Mouse (Mus musculus): Measurements from ENCODE around the gene Krtap4-6. TPM values are rescaled to one million over a fixed set of nuclear protein-coding genes. Genes with fewer than 3 reads are reported as not detected.
A peak's percentile ranks its signal among the peaks of the same experiment; 100 is the strongest.
"Not testable (repeated sequence)": the region's sequence is repeated elsewhere in the genome, so short reads cannot be mapped to it uniquely, and the experiment has no call there.

Gene Krtap4-6
- polyA plus RNA-seq, 2 experiments = not detected

DNA sequence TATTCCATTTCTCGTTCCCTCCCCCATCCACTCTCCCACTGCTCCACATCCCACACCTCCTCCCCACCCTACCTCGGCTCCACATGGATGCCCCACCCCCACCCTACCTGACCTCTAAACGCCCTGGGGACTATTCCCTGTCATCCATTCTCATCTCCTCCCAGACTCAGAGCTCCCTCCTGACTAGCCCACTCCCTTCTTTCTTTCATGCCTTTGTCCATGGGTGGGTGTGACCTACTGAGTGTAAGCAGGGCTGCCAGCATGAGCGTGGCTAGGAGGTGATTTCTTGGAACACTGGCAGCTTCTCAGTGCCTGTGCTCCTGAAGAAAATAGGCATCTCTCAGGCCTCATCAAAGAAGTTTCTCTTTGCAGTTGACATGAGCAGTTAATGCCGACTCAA, 8.7 kb downstream of the Krtap4-6 start:
- DNase-seq (ENCODE audit: low spot score) (no peak), ATAC-seq (ENCODE audit: low FRiP score, low read depth) (no peak)
- Histone ChIP-seq H3K4me3 (replicated peaks; ENCODE audit: low read length) (no peak overlapping the region), H3K9me3 (ENCODE audit: control insufficient read depth, low read length) (no peaks in the 10 kb centered on the region), H3K36me3 (ENCODE audit: control insufficient read depth, insufficient read depth, low read length) (no peaks in the 10 kb centered on the region), H3K4me2 (replicated peaks; ENCODE audit: low read depth, low read length, severe bottlenecking) (no peak overlapping the region), H3K27ac (replicated peaks; ENCODE audit: low read depth, low read length) (no peak overlapping the region), H3K4me1 (ENCODE audit: control insufficient read depth, insufficient read depth, low read length) (no peaks in the 10 kb centered on the region), H3K27me3 (ENCODE audit: control insufficient read depth, insufficient read depth, low read length) (no peaks in the 10 kb centered on the region), H3K9ac (ENCODE audit: low read depth, low read length, severe bottlenecking) (no peak overlapping the region)
- no peak for TF ChIP-seq POLR2A (IDR thresholded peaks at IDR 0.05; ENCODE audit: borderline replicate concordance, extremely low read depth, insufficient read depth, insufficient read length)
- WGBS = 48% methylated on average over 5 of the region's 5 CpGs

GRCm38 (mm10) chr11:99650136-99650535, 15.6 kb downstream of the Krtap4-6 start, which contains the start of gene Gm11555:
Gene Gm11555, minus strand, starts transcription at chr11:99650236.
- Histone ChIP-seq H3K27ac (replicated peaks; ENCODE audit: low read depth, low read length) (no peak within 1 kb of the TSS), H3K4me3 (replicated peaks; ENCODE audit: low read length) (no peak within 1 kb of the TSS), H3K9me3 (ENCODE audit: control insufficient read depth, low read length) (no peaks in the 10 kb centered on the region), H3K36me3 (ENCODE audit: control insufficient read depth, insufficient read depth, low read length) (no peaks in the 10 kb centered on the region), H3K4me2 (replicated peaks; ENCODE audit: low read depth, low read length, severe bottlenecking) (no peak within 1 kb of the TSS), H3K27me3 (ENCODE audit: control insufficient read depth, insufficient read depth, low read length) (no peaks in the 10 kb centered on the region), H3K4me1 (ENCODE audit: control insufficient read depth, insufficient read depth, low read length) (no peaks in the 10 kb centered on the region), H3K9ac (ENCODE audit: low read depth, low read length, severe bottlenecking) (no peak within 1 kb of the TSS)
- WGBS = 71% methylated on average over 2 of the region's 2 CpGs
- TF ChIP-seq POLR2A (IDR thresholded peaks at IDR 0.05; ENCODE audit: borderline replicate concordance, extremely low read depth, insufficient read depth, insufficient read length) = no peak
- no peak for DNase-seq (ENCODE audit: low spot score)
- no peak for ATAC-seq (ENCODE audit: low FRiP score, low read depth)

- H3K27me3 ChIP-seq (ENCODE audit: control insufficient read depth, insufficient read depth, low read length) = no peaks in the 10 kb centered on the region
- H3K4me3 ChIP-seq (replicated peaks; ENCODE audit: low read length) = no peak overlapping the region
Observed at GRCm38 (mm10) chr11:99646444-99646843, 19.3 kb downstream of the Krtap4-6 start.

GRCm38 (mm10) chr11:99644351-99644750, 21.4 kb downstream of the Krtap4-6 start:
- 57% methylated on average over 3 of the region's 3 CpGs for WGBS
- TF ChIP-seq POLR2A (IDR thresholded peaks at IDR 0.05; ENCODE audit: borderline replicate concordance, extremely low read depth, insufficient read depth, insufficient read length) = no peak
- ATAC-seq (ENCODE audit: low FRiP score, low read depth) = no peak

More at GRCm38 (mm10) chr11:99646444-99646843, 19.3 kb downstream of the Krtap4-6 start:
- peak; percentile 34; the same call in 1 of the 2 replicates for ATAC-seq (ENCODE audit: low FRiP score, low read depth)
- Histone ChIP-seq H3K9me3 (ENCODE audit: control insufficient read depth, low read length) (no peaks in the 10 kb centered on the region), H3K4me1 (ENCODE audit: control insufficient read depth, insufficient read depth, low read length) (no peaks in the 10 kb centered on the region), H3K4me2 (replicated peaks; ENCODE audit: low read depth, low read length, severe bottlenecking) (no peak overlapping the region), H3K36me3 (ENCODE audit: control insufficient read depth, insufficient read depth, low read length) (no peaks in the 10 kb centered on the region), H3K9ac (ENCODE audit: low read depth, low read length, severe bottlenecking) (no peak overlapping the region), H3K27ac (replicated peaks; ENCODE audit: low read depth, low read length) (no peak overlapping the region)
- 76% methylated on average over 15 of the region's 15 CpGs for WGBS
- no peak for TF ChIP-seq POLR2A (IDR thresholded peaks at IDR 0.05; ENCODE audit: borderline replicate concordance, extremely low read depth, insufficient read depth, insufficient read length)
- peak; percentile 17 for DNase-seq (ENCODE audit: low spot score)

GRCm38 (mm10) chr11:99643635-99644139, 22.1 kb downstream of the Krtap4-6 start, which contains the start of gene Krtap4-7:
Gene Krtap4-7, minus strand, starts transcription at chr11:99644089.
- H3K27me3 ChIP-seq (ENCODE audit: control insufficient read depth, insufficient read depth, low read length); H3K9me3 ChIP-seq (ENCODE audit: control insufficient read depth, low read length); H3K4me1 ChIP-seq (ENCODE audit: control insufficient read depth, insufficient read depth, low read length); DNase-seq (ENCODE audit: low spot score); H3K4me2 ChIP-seq (replicated peaks; ENCODE audit: low read depth, low read length, severe bottlenecking); ATAC-seq (ENCODE audit: low FRiP score, low read depth); H3K27ac ChIP-seq (replicated peaks; ENCODE audit: low read depth, low read length); H3K9ac ChIP-seq (ENCODE audit: low read depth, low read length, severe bottlenecking); H3K36me3 ChIP-seq (ENCODE audit: control insufficient read depth, insufficient read depth, low read length); H3K4me3 ChIP-seq (replicated peaks; ENCODE audit: low read length): not testable (repeated sequence)
- WGBS = 82% methylated on average over 9 of the region's 9 CpGs

More at GRCm38 (mm10) chr11:99644351-99644750, 21.4 kb downstream of the Krtap4-6 start:
- H3K4me3 ChIP-seq (replicated peaks; ENCODE audit: low read length) = no peak overlapping the region
- no peak overlapping the region for H3K9ac ChIP-seq (ENCODE audit: low read depth, low read length, severe bottlenecking)
- H3K36me3 ChIP-seq (ENCODE audit: control insufficient read depth, insufficient read depth, low read length) = no peaks in the 10 kb centered on the region
- H3K4me1 ChIP-seq (ENCODE audit: control insufficient read depth, insufficient read depth, low read length) = no peaks in the 10 kb centered on the region
- DNase-seq (ENCODE audit: low spot score) = no peak
- no peaks in the 10 kb centered on the region for H3K9me3 ChIP-seq (ENCODE audit: control insufficient read depth, low read length)
- no peak overlapping the region for H3K4me2 ChIP-seq (replicated peaks; ENCODE audit: low read depth, low read length, severe bottlenecking)
- no peaks in the 10 kb centered on the region for H3K27me3 ChIP-seq (ENCODE audit: control insufficient read depth, insufficient read depth, low read length)
- no peak overlapping the region for H3K27ac ChIP-seq (replicated peaks; ENCODE audit: low read depth, low read length)
